Mouse (Mus musculus): ENCODE results near the gene Scly. TPM values are rescaled to one million over a fixed set of nuclear protein-coding genes. Genes with fewer than 3 reads are reported as not detected.

The Scly gene
- total and polyA plus RNA-seq, 3 experiments = 23.1 to 48.8 TPM; not detected in 1

- H3K36me3 ChIP-seq (ENCODE audit: control insufficient read depth in 1 of 2, insufficient read depth in 2 of 2, low read length in 2 of 2) = 0 out of 4 replicates have a peak, but pooled peaks cover 0 to 2% of the 10 kb centered on the region in 2 experiments
- TF ChIP-seq MEF2A (IDR thresholded peaks at IDR 0.05; ENCODE audit: extremely low read depth, insufficient replicate concordance, low read depth, low read length, poor library complexity, severe bottlenecking) = no peak
- no peak for TF ChIP-seq KAT2A (conservative IDR thresholded peaks at IDR 0.05; ENCODE audit: low read depth, low read length)
- TF ChIP-seq MYC (IDR thresholded peaks at IDR 0.05; ENCODE audit: low read depth, low read length) = no peak
- no peak for TF ChIP-seq GATA1 (IDR thresholded peaks at IDR 0.05; ENCODE audit: low read depth, low read length)
- no peak for TF ChIP-seq ZMIZ1 (IDR thresholded peaks at IDR 0.05; ENCODE audit: low read depth, low read length)
- TF ChIP-seq JUND (IDR thresholded peaks at IDR 0.05; ENCODE audit: low read depth, low read length) = no peak
- TF ChIP-seq HCFC1 (IDR thresholded peaks at IDR 0.05; ENCODE audit: low read depth, low read length) = no peak
- TF ChIP-seq TBP (IDR thresholded peaks at IDR 0.05; ENCODE audit: low read depth, low read length) = no peak
- no peak for TF ChIP-seq MAZ (IDR thresholded peaks at IDR 0.05; ENCODE audit: low read depth, low read length)
- TF ChIP-seq POLR2AphosphoS5 (IDR thresholded peaks at IDR 0.05; ENCODE audit: borderline replicate concordance, low read depth, low read length) = no peak
- TF ChIP-seq TAL1 (IDR thresholded peaks at IDR 0.05; ENCODE audit: low read length) = no peak
- no peak for TF ChIP-seq SMC3 (IDR thresholded peaks at IDR 0.05; ENCODE audit: low read depth, low read length)
- no peak for TF ChIP-seq NELFE (IDR thresholded peaks at IDR 0.05; ENCODE audit: low read depth, low read length)
- no peak for TF ChIP-seq ELF1 (IDR thresholded peaks at IDR 0.05; ENCODE audit: low read depth, low read length)
- TF ChIP-seq ETS1 (IDR thresholded peaks at IDR 0.05; ENCODE audit: low read depth, low read length) = no peak
- TF ChIP-seq MAX (IDR thresholded peaks at IDR 0.05; ENCODE audit: low read length) = no peak
- no peak for TF ChIP-seq USF2 (IDR thresholded peaks at IDR 0.05; ENCODE audit: borderline replicate concordance in 1 of 2, insufficient read depth in 1 of 2, low read depth in 1 of 2, low read length in 2 of 2)
- H3K9ac ChIP-seq (ENCODE audit: control insufficient read depth, low read depth, low read length, poor library complexity, severe bottlenecking) = no peak overlapping the region
- no peaks in the 10 kb centered on the region for H3K9me3 ChIP-seq (replicated peaks; ENCODE audit: insufficient read depth, low read length)
- peaks cover 4% of the 10 kb centered on the region for H3K79me2 ChIP-seq (ENCODE audit: control insufficient read depth, insufficient read depth, low read length, poor library complexity)
- no peak overlapping the region for H3K27ac ChIP-seq (ENCODE audit: control insufficient read depth, low read depth, low read length)
- DNase-seq (ENCODE audit: low read depth, low spot score) = no peak
- H3K4me1 ChIP-seq (ENCODE audit: control insufficient read depth in 1 of 2, insufficient read depth in 2 of 2, low read length in 2 of 2) = peaks cover 0 to 8% of the 10 kb centered on the region in 2 experiments; a peak in 2 of 4 replicates
- H3K4me3 ChIP-seq (ENCODE audit: control insufficient read depth in 1 of 2, insufficient read depth in 1 of 2, low read depth in 2 of 2, low read length in 2 of 2) = peak overlapping the region in 1 of 2 experiments; percentile 70; a peak in 1 of 4 replicates
- no peaks in the 10 kb centered on the region for H3K27me3 ChIP-seq (ENCODE audit: control insufficient read depth in 1 of 2, insufficient read depth in 2 of 2, low read length in 2 of 2)
Observed at GRCm38 (mm10) chr1:91367295-91367694, 69.2 kb downstream of the Scly start.

DNA sequence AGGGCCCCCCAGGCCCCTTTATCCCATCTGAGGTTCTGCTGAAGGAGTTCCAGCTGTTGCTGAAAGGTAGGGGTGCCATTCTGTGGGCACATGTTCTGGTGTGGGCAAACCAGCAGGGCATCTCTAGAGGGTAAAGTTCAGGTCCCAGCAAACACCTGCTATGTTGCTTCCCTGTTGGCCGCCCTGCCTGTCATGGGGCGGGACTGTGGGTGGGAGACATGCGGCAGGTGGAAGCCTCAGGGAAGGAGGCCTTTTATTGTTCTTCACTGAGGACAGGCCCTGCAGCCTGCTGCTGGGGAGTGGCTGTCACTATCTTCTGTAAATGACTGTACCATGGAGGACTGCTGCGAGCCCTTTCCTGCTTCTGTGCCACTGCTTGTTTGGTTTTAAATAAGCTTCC lies 71.3 kb downstream of the Scly start:
- Histone ChIP-seq H3K79me2 (ENCODE audit: control insufficient read depth, insufficient read depth, low read length, poor library complexity) (peaks cover 4% of the 10 kb centered on the region), H3K27ac (ENCODE audit: control insufficient read depth, low read depth, low read length) (no peak overlapping the region), H3K4me3 (ENCODE audit: control insufficient read depth in 1 of 2, insufficient read depth in 1 of 2, low read depth in 2 of 2, low read length in 2 of 2) (no peak overlapping the region), H3K27me3 (ENCODE audit: control insufficient read depth in 1 of 2, insufficient read depth in 2 of 2, low read length in 2 of 2) (no peaks in the 10 kb centered on the region), H3K4me1 (ENCODE audit: control insufficient read depth in 1 of 2, insufficient read depth in 2 of 2, low read length in 2 of 2) (peaks cover 0 to 13% of the 10 kb centered on the region in 2 experiments; a peak in 2 of 4 replicates), H3K9ac (ENCODE audit: control insufficient read depth, low read depth, low read length, poor library complexity, severe bottlenecking) (no peak overlapping the region), H3K9me3 (replicated peaks; ENCODE audit: insufficient read depth, low read length) (no peaks in the 10 kb centered on the region), H3K36me3 (ENCODE audit: control insufficient read depth in 1 of 2, insufficient read depth in 2 of 2, low read length in 2 of 2) (peaks cover 0 to 6% of the 10 kb centered on the region in 2 experiments; a peak in 1 of 4 replicates)
- no peak for DNase-seq (ENCODE audit: low read depth, low spot score)
- TF ChIP-seq MXI1 (IDR thresholded peaks at IDR 0.05; ENCODE audit: low read depth, low read length) (no peak), TCF12 (IDR thresholded peaks at IDR 0.05; ENCODE audit: low read depth, low read length) (no peak), CHD2 (IDR thresholded peaks at IDR 0.05; ENCODE audit: low read length) (no peak), GATA1 (IDR thresholded peaks at IDR 0.05; ENCODE audit: low read depth, low read length) (no peak)

All from MEL (cell line).